Mouse (Mus musculus): ENCODE data around the gene Esd. TPM values are rescaled to one million over a fixed set of nuclear protein-coding genes. Genes with fewer than 3 reads are reported as not detected.

The Esd gene
- total RNA-seq, 2 experiments from 2014 or later: 152 to 155 TPM

- no peak for DNase-seq
Observed at GRCm38 (mm10) chr14:74797386-74798062, 65.4 kb downstream of the Esd start.

GRCm38 (mm10) chr14:74798063-74798890 lies 66.2 kb downstream of the Esd start:
- DNase-seq: no peak

Other genes starting within 250 kb of the Esd start
- 1 to 10 TPM; 1.0 to 1.4 TPM for gene Htr2a, start 91.5 kb upstream of the Esd start, total RNA-seq (2021)
- 10 to 100 TPM; 18.7 to 26.3 TPM for gene Lrch1, start 215.6 kb downstream of the Esd start, total RNA-seq (2021)

Data from heart, postnatal 4 days (tissue).